Mouse (Mus musculus) cortical plate, adult 2 months (tissue): ENCODE data around the gene Traip.

ENCODE experiments used
- CTCF ChIP-seq: fragments of 200-500 bp; IDR thresholded peaks from 2 replicates; pipeline ENCODE4 v1.5.1; 2011; ENCODE audit warnings: mild to moderate bottlenecking, control low read depth, low read length; ENCODE audit not compliant: insufficient read depth; ENCODE audit errors: extremely low read depth
- POLR2A ChIP-seq: fragments of 200-500 bp; IDR thresholded peaks from 2 replicates; pipeline ENCODE4 v1.6.1; 2011; ENCODE audit warnings: mild to moderate bottlenecking, low read length, control low read depth; ENCODE audit not compliant: insufficient read depth; ENCODE audit errors: extremely low read depth

DNA sequence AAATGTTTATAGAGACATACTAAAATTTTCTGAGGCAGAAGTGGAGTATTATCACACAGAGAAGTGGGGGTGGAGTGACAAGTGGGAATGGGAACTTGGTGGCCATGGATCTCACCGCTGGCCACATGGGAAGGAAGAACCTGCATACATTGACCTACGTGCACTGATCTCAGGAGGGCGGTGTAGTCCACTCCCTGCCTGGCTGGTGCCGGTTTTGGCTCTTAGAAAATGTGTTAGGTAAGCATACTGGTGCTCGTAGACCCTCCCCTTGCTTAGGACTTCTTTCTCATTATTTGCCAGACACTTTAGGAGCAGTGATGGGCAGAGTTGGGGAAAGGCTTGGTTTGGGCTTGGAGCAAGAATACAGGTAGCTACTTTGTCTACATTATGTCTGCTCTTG is 58.1 kb downstream of the Traip start:
- TF ChIP-seq CTCF (no peak), POLR2A (no peak)
